Mouse (Mus musculus): Measurements from ENCODE around the gene Mcm3. TPM values are rescaled to one million over a fixed set of nuclear protein-coding genes. Genes with fewer than 3 reads are reported as not detected.
A peak's percentile ranks its signal among the peaks of the same experiment; 100 is the strongest.

The Mcm3 gene
- polyA plus RNA-seq, 1 experiment from 2014 or later, result 179 TPM

- Histone ChIP-seq H3K36me3 (ENCODE audit: insufficient read depth, low read length) (no peaks in the 10 kb centered on the region), H3K27me3 (ENCODE audit: insufficient read depth, low read length) (no peaks in the 10 kb centered on the region), H3K27ac (ENCODE audit: low read length) (no peak overlapping the region), H3K9ac (replicated peaks; ENCODE audit: low read length) (no peak overlapping the region), H3K4me3 (ENCODE audit: low read length) (no peak overlapping the region), H3K9me3 (ENCODE audit: low read length) (no peaks in the 10 kb centered on the region), H3K4me2 (replicated peaks; ENCODE audit: low read depth, low read length) (no peak overlapping the region), H3K4me1 (ENCODE audit: insufficient read depth, low read length) (no peaks in the 10 kb centered on the region)
- WGBS, result 53% methylated on average over 3 of the region's 4 CpGs
- ATAC-seq (ENCODE audit: low FRiP score, low TSS enrichment), result no peak
These were observed 13.0 kb upstream of the Mcm3 start for GRCm38 (mm10) chr1:20833141-20833511.

DNA sequence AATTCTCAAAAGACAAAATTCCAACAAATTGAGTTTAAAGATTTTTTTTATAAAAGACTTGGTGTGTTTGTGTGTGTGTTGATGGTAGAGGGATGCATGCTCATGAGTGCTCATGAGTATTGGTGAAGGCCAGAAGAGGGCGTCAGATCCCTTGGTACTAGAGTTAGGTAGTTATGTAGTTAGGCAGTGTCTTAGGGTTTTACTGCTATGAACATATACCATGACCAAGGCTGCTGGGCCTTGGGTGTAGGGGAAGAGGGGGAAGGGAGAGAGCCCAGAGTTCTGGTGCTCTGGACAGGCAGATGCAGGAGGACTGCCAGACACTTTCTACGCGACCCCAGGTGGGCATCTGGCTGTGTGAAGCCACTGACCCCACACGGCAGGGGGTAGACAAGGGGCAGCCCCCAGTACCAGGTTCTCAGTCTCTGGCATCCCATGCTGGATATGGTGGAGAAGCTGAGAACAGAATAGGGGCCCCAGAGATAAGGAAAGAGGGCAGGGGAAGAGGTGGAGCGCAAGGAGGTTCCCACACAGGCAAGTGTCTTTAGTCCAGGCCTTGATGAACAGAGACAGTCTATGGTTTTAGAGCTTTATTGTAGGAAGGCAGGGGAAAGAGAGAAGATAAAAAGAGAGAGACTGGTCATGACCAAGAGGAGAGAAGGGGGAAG lies 12.5 kb upstream of the Mcm3 start:
- 63% methylated on average over 5 of the region's 5 CpGs for WGBS
- Histone ChIP-seq H3K36me3 (ENCODE audit: insufficient read depth, low read length) (no peaks in the 10 kb centered on the region), H3K27ac (ENCODE audit: low read length) (no peak overlapping the region), H3K4me1 (ENCODE audit: insufficient read depth, low read length) (no peaks in the 10 kb centered on the region), H3K9ac (replicated peaks; ENCODE audit: low read length) (no peak overlapping the region), H3K4me3 (ENCODE audit: low read length) (no peak overlapping the region), H3K9me3 (ENCODE audit: low read length) (no peaks in the 10 kb centered on the region), H3K4me2 (replicated peaks; ENCODE audit: low read depth, low read length) (no peak overlapping the region), H3K27me3 (ENCODE audit: insufficient read depth, low read length) (no peaks in the 10 kb centered on the region)
- no peak for ATAC-seq (ENCODE audit: low FRiP score, low TSS enrichment)

GRCm38 (mm10) chr1:20830546-20830945 lies 10.4 kb upstream of the Mcm3 start:
- WGBS, result 95% methylated on average over 1 of the region's 1 CpGs
- H3K36me3 ChIP-seq (ENCODE audit: insufficient read depth, low read length), result no peaks in the 10 kb centered on the region
- ATAC-seq (ENCODE audit: low FRiP score, low TSS enrichment), result no peak
- no peak overlapping the region for H3K4me3 ChIP-seq (ENCODE audit: low read length)
- H3K9ac ChIP-seq (replicated peaks; ENCODE audit: low read length), result no peak overlapping the region
- no peaks in the 10 kb centered on the region for H3K4me1 ChIP-seq (ENCODE audit: insufficient read depth, low read length)
- no peak overlapping the region for H3K4me2 ChIP-seq (replicated peaks; ENCODE audit: low read depth, low read length)
- H3K27me3 ChIP-seq (ENCODE audit: insufficient read depth, low read length), result no peaks in the 10 kb centered on the region
- no peaks in the 10 kb centered on the region for H3K9me3 ChIP-seq (ENCODE audit: low read length)
- no peak overlapping the region for H3K27ac ChIP-seq (ENCODE audit: low read length)

- Histone ChIP-seq H3K4me1 (ENCODE audit: insufficient read depth, low read length) (no peaks in the 10 kb centered on the region), H3K9ac (replicated peaks; ENCODE audit: low read length) (no peak overlapping the region), H3K27ac (ENCODE audit: low read length) (no peak overlapping the region), H3K4me2 (replicated peaks; ENCODE audit: low read depth, low read length) (no peak overlapping the region), H3K27me3 (ENCODE audit: insufficient read depth, low read length) (no peaks in the 10 kb centered on the region), H3K9me3 (ENCODE audit: low read length) (no peaks in the 10 kb centered on the region), H3K4me3 (ENCODE audit: low read length) (no peak overlapping the region), H3K36me3 (ENCODE audit: insufficient read depth, low read length) (no peaks in the 10 kb centered on the region)
- no peak for ATAC-seq (ENCODE audit: low FRiP score, low TSS enrichment)
- WGBS, result 91% methylated on average over 2 of the region's 2 CpGs
These were observed 7.9 kb upstream of the Mcm3 start for GRCm38 (mm10) chr1:20828061-20828460.

- Histone ChIP-seq H3K9me3 (ENCODE audit: low read length) (no peaks in the 10 kb centered on the region), H3K4me3 (ENCODE audit: low read length) (no peak overlapping the region)
- no peak for ATAC-seq (ENCODE audit: low FRiP score, low TSS enrichment)
These were observed 4.9 kb upstream of the Mcm3 start for GRCm38 (mm10) chr1:20825036-20825435.

DNA sequence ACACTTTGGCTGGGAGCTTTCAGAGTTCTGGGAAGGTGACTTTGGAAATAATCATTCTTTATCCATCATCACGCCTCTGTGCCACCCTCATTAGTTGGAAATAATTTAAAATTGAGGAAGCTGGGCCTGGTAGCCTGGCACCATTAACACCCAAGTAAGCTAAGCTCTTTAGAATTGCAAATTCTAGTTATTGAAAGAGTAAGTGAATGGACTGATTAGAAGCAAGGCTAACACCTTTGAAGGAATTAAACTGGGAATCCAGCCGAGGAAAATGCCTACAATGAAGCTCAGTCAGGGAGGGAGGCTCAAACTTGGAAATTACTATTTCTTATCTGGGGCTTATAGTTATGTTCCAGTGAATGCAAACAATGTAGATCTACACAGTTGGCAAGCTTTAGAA lies 3.8 kb upstream of the Mcm3 start:
- no peak for ATAC-seq (ENCODE audit: low FRiP score, low TSS enrichment)
- Histone ChIP-seq H3K9ac (replicated peaks; ENCODE audit: low read length) (no peak overlapping the region), H3K4me2 (replicated peaks; ENCODE audit: low read depth, low read length) (no peak overlapping the region), H3K4me1 (ENCODE audit: insufficient read depth, low read length) (no peaks in the 10 kb centered on the region), H3K27me3 (ENCODE audit: insufficient read depth, low read length) (no peaks in the 10 kb centered on the region), H3K36me3 (ENCODE audit: insufficient read depth, low read length) (no peaks in the 10 kb centered on the region), H3K9me3 (ENCODE audit: low read length) (no peaks in the 10 kb centered on the region), H3K4me3 (ENCODE audit: low read length) (no peak overlapping the region), H3K27ac (ENCODE audit: low read length) (no peak overlapping the region)
- WGBS, result 85% methylated on average over 2 of the region's 2 CpGs

More at GRCm38 (mm10) chr1:20825036-20825435, 4.9 kb upstream of the Mcm3 start:
- Histone ChIP-seq H3K9ac (replicated peaks; ENCODE audit: low read length) (no peak overlapping the region), H3K4me1 (ENCODE audit: insufficient read depth, low read length) (no peaks in the 10 kb centered on the region), H3K36me3 (ENCODE audit: insufficient read depth, low read length) (no peaks in the 10 kb centered on the region), H3K27me3 (ENCODE audit: insufficient read depth, low read length) (no peaks in the 10 kb centered on the region), H3K4me2 (replicated peaks; ENCODE audit: low read depth, low read length) (no peak overlapping the region), H3K27ac (ENCODE audit: low read length) (no peak overlapping the region)

DNA sequence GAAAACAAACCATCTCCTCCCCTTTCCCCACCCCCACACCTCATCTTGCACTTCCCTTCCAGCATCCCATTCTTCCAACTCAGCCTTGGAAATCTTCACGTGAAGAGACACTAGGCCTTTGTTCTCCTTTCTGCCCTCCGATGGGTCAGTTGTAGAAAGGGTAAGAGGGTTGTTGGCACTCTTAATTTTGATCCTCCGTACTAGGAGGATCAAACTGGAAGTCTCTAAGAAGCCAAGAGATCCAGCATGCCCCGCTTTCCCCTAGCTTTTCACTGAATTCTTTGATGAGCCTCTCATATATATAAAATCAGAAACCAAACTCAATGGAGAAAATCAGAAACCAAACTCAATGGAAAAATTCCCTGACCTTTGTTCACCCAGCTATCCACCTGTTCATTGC lies 3.4 kb upstream of the Mcm3 start:
- Histone ChIP-seq H3K4me2 (replicated peaks; ENCODE audit: low read depth, low read length) (no peak overlapping the region), H3K9ac (replicated peaks; ENCODE audit: low read length) (no peak overlapping the region), H3K4me3 (ENCODE audit: low read length) (no peak overlapping the region), H3K27me3 (ENCODE audit: insufficient read depth, low read length) (no peaks in the 10 kb centered on the region), H3K36me3 (ENCODE audit: insufficient read depth, low read length) (no peaks in the 10 kb centered on the region), H3K4me1 (ENCODE audit: insufficient read depth, low read length) (peaks cover 4% of the 10 kb centered on the region), H3K27ac (ENCODE audit: low read length) (no peak overlapping the region), H3K9me3 (ENCODE audit: low read length) (no peaks in the 10 kb centered on the region)
- 62% methylated on average over 4 of the region's 4 CpGs for WGBS
- ATAC-seq (ENCODE audit: low FRiP score, low TSS enrichment), result no peak

DNA sequence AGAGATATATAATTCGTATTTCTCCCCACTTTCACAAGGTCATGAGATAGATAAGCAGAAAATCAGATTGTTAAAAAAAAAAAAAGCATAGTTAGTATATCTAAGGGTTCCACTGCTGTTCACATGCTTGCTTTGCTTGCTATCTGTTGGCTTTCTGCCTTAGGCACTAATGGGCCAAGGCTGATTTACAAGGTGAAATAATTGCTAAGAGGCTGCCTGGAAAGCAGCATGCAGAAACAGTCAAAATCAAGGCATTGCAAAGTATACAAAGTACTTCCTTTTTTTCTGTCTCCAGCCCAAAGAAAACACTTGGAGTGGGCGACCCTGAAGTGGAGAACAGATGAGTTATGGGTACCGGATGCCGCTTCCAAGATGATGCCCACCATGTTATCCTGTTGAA lies 847 bp upstream of the Mcm3 start:
- WGBS, result 80% methylated on average over 4 of the region's 4 CpGs
- no peak overlapping the region for H3K9ac ChIP-seq (replicated peaks; ENCODE audit: low read length)

GRCm38 (mm10) chr1:20817596-20817995 lies 2.5 kb downstream of the Mcm3 start:
- peak overlapping the region; percentile 45; the same call in 1 of the 2 replicates for H3K4me2 ChIP-seq (replicated peaks; ENCODE audit: low read depth, low read length)
- no peak overlapping the region for H3K4me3 ChIP-seq (ENCODE audit: low read length)
- no peaks in the 10 kb centered on the region for H3K27me3 ChIP-seq (ENCODE audit: insufficient read depth, low read length)
- no peak for ATAC-seq (ENCODE audit: low FRiP score, low TSS enrichment)
- peaks cover 45% of the 10 kb centered on the region for H3K36me3 ChIP-seq (ENCODE audit: insufficient read depth, low read length)
- H3K4me1 ChIP-seq (ENCODE audit: insufficient read depth, low read length), result peaks cover 8% of the 10 kb centered on the region
- no peaks in the 10 kb centered on the region for H3K9me3 ChIP-seq (ENCODE audit: low read length)
- no peak overlapping the region for H3K27ac ChIP-seq (ENCODE audit: low read length)
- no peak overlapping the region for H3K9ac ChIP-seq (replicated peaks; ENCODE audit: low read length)
- 62% methylated on average over 12 of the region's 12 CpGs for WGBS

More for the DNA sequence above, 847 bp upstream of the Mcm3 start:
- no peaks in the 10 kb centered on the region for H3K27me3 ChIP-seq (ENCODE audit: insufficient read depth, low read length)
- no peak overlapping the region for H3K4me2 ChIP-seq (replicated peaks; ENCODE audit: low read depth, low read length)
- ATAC-seq (ENCODE audit: low FRiP score, low TSS enrichment), result no peak
- no peak overlapping the region for H3K27ac ChIP-seq (ENCODE audit: low read length)
- H3K4me1 ChIP-seq (ENCODE audit: insufficient read depth, low read length), result peaks cover 8% of the 10 kb centered on the region
- H3K4me3 ChIP-seq (ENCODE audit: low read length), result no peak overlapping the region
- no peaks in the 10 kb centered on the region for H3K9me3 ChIP-seq (ENCODE audit: low read length)
- peaks cover 14% of the 10 kb centered on the region for H3K36me3 ChIP-seq (ENCODE audit: insufficient read depth, low read length)

- WGBS, result 81% methylated on average over 9 of the region's 9 CpGs
- Histone ChIP-seq H3K27me3 (ENCODE audit: insufficient read depth, low read length) (no peaks in the 10 kb centered on the region), H3K27ac (ENCODE audit: low read length) (no peak overlapping the region), H3K4me3 (ENCODE audit: low read length) (no peak overlapping the region), H3K9me3 (ENCODE audit: low read length) (no peaks in the 10 kb centered on the region), H3K9ac (replicated peaks; ENCODE audit: low read length) (no peak overlapping the region), H3K4me1 (ENCODE audit: insufficient read depth, low read length) (peaks cover 8% of the 10 kb centered on the region), H3K36me3 (ENCODE audit: insufficient read depth, low read length) (peaks cover 49% of the 10 kb centered on the region), H3K4me2 (replicated peaks; ENCODE audit: low read depth, low read length) (no peak overlapping the region)
- no peak for ATAC-seq (ENCODE audit: low FRiP score, low TSS enrichment)
These were observed 2.9 kb downstream of the Mcm3 start for GRCm38 (mm10) chr1:20817172-20817571.

Measured in kidney, embryonic 16.5 days (tissue).